Mouse (Mus musculus) c-Kit-negative CD71-positive TER-119-positive erythroid progenitor cells, embryonic 14.5 days (primary cell): ENCODE measurements at regions not wholly inside any gene's neighbourhood (a gene's known extent, or its start where the extent isn't known, plus 50 kb on each side); places are given as distances from the start of the nearest gene placed in this dataset.

Source experiments
- DNase-seq: peaks from one replicate; pipeline ENCODE4 v3.0.0-alpha.2; 2013; ENCODE audit warnings: low read depth, low spot score

DNA sequence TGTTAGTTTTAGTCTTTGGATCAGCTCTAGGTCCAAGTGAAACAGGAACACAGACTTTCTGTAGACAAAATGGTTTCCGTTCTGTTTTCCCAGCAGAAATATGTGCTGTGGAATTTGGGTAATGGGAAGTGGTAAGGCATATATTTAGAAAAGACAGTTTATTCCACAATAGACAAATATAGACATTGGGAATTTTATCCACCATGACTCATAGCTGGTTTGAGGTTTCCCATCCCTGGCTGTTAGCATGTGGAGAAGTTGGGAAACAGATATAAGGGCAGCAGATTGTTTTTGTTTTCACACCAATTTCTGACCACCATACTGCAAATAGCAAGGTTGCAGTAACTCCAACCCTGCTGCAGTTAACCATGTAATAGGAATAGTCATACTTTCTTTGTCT lies 385.0 kb upstream of the Adam34 start:
- DNase-seq, result no peak

DNA sequence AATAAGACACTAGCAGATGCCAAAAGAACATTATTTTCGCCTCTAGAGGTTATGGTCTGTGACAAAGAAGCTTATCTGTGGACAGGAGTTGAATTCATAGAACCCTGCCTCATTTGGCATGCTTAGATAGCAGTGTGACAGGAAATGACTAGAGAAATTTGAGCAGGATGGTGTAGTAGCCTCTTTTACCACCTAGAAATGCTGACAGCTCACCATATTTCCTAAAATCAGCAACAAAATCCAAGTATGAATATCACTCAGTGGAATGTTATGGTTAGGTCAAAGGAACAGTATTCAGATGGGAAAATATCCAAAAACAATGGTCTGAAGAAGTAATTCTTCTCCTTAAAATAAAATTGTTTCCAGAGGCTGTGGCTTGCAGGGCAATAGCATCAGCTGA lies 383.6 kb upstream of the Adam34 start:
- no peak for DNase-seq

- DNase-seq, result no peak
Measured at GRCm38 (mm10) chr8:44082057-44082456, 372.2 kb upstream of the Adam34 start.

- no peak for DNase-seq
Measured at GRCm38 (mm10) chr8:44058846-44059245, 349.0 kb upstream of the Adam34 start.

- DNase-seq, result no peak
Measured at GRCm38 (mm10) chr8:44042572-44043355, 332.9 kb upstream of the Adam34 start.

GRCm38 (mm10) chr8:44034211-44034610 lies 324.4 kb upstream of the Adam34 start:
- no peak for DNase-seq

DNA sequence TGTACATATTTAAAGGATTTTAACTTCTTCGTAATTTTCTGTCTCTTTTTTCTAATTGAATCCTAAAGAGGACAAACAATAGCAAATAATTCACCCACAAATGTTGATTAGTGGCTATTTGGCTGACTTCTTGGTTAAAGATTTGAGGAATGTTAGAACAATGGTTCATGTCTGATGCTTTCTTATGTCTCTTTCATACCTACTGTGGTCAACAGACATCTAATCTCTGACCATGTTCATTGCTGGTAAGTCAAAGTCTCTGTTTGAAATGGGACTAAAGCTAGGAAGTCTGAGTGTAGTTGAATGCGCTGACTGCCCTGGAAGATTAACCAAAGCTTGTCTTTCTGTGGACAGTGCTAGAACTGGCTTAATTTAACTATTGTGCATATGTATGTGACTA lies 321.5 kb upstream of the Adam34 start:
- no peak for DNase-seq

- DNase-seq, result no peak
Measured at GRCm38 (mm10) chr8:44030972-44031371, 321.1 kb upstream of the Adam34 start.

GRCm38 (mm10) chr8:44027738-44028137 lies 317.9 kb upstream of the Adam34 start:
- DNase-seq, result no peak

GRCm38 (mm10) chr8:44025926-44026325 lies 316.1 kb upstream of the Adam34 start:
- peak; percentile 0 for DNase-seq

- DNase-seq, result no peak
Measured at GRCm38 (mm10) chr8:44024028-44024427, 314.2 kb upstream of the Adam34 start.
